Mouse (Mus musculus) T-cell, adult 2 months (primary cell): ENCODE results near the gene Ddx42.
A peak's percentile ranks its signal among the peaks of the same experiment; 100 is the strongest.

Experiments
- DNase-seq: peaks from one replicate; pipeline ENCODE4 v3.0.0; 2022; ENCODE audit warnings: low spot score

Gene Ddx42

GRCm38 (mm10) chr11:106216730-106217490 is at the start of gene Ddx42:
Gene Ddx42, plus strand, starts transcription at chr11:106216926.
- DNase-seq: peak; percentile 93

- DNase-seq: peak; percentile 95
Observed at GRCm38 (mm10) chr11:106167435-106167834, 49.3 kb upstream of the Ddx42 start.

GRCm38 (mm10) chr11:106170807-106171206 is 45.9 kb upstream of the Ddx42 start:
- DNase-seq: peak; percentile 78

GRCm38 (mm10) chr11:106173228-106173627 is 43.5 kb upstream of the Ddx42 start:
- DNase-seq: no peak

GRCm38 (mm10) chr11:106174372-106174771 is 42.4 kb upstream of the Ddx42 start:
- no peak for DNase-seq

GRCm38 (mm10) chr11:106175081-106175480 is 41.6 kb upstream of the Ddx42 start:
- DNase-seq: no peak

GRCm38 (mm10) chr11:106176372-106176771 is 40.4 kb upstream of the Ddx42 start:
- DNase-seq: no peak

- DNase-seq: no peak
Observed at GRCm38 (mm10) chr11:106178036-106178782, 38.5 kb upstream of the Ddx42 start.

- no peak for DNase-seq
Observed at GRCm38 (mm10) chr11:106179711-106180448, 36.8 kb upstream of the Ddx42 start.

- DNase-seq: no peak
Observed at GRCm38 (mm10) chr11:106180449-106180801, 36.3 kb upstream of the Ddx42 start.

- DNase-seq: no peak
Observed at GRCm38 (mm10) chr11:106187326-106187725, 29.4 kb upstream of the Ddx42 start.

- DNase-seq: no peak
Observed at GRCm38 (mm10) chr11:106191716-106192115, 25.0 kb upstream of the Ddx42 start.

- DNase-seq: no peak
Observed at GRCm38 (mm10) chr11:106192241-106192640, 24.5 kb upstream of the Ddx42 start.

GRCm38 (mm10) chr11:106192657-106193370 is 23.9 kb upstream of the Ddx42 start:
- DNase-seq: peak; percentile 16

- DNase-seq: peak; percentile 97
Observed at GRCm38 (mm10) chr11:106193371-106194154, 23.2 kb upstream of the Ddx42 start.

- DNase-seq: no peak
Observed at GRCm38 (mm10) chr11:106194155-106194541, 22.6 kb upstream of the Ddx42 start.

- no peak for DNase-seq
Observed at GRCm38 (mm10) chr11:106194891-106195290, 21.8 kb upstream of the Ddx42 start.

- no peak for DNase-seq
Observed at GRCm38 (mm10) chr11:106195341-106195740, 21.4 kb upstream of the Ddx42 start.

GRCm38 (mm10) chr11:106198277-106198676 is 18.4 kb upstream of the Ddx42 start:
- DNase-seq: no peak

GRCm38 (mm10) chr11:106199997-106200396 is 16.7 kb upstream of the Ddx42 start:
- DNase-seq: peak; percentile 42

- peak; percentile 33 for DNase-seq
Observed at GRCm38 (mm10) chr11:106200756-106201155, 16.0 kb upstream of the Ddx42 start.
